Mouse (Mus musculus) lung, embryonic 16.5 days (tissue): ENCODE results near the gene Abat. TPM values are rescaled to one million over a fixed set of nuclear protein-coding genes. Genes with fewer than 3 reads are reported as not detected.
A peak's percentile ranks its signal among the peaks of the same experiment; 100 is the strongest.

ENCODE experiments used
- ATAC-seq: fragments of 200-750 bp; cut with Nextera tagmentation; 2 replicates; pipeline ENCODE4 v1.8.0; 2017; ENCODE audit warnings: low read depth, mild to moderate bottlenecking, moderate library complexity
- H3K27ac ChIP-seq: fragments of 300-500 bp; sonication (generic); 2 replicates; pipeline ENCODE4 v1.5.1; 2014; ENCODE audit warnings: mild to moderate bottlenecking, control low read depth, low read length
- H3K27me3 ChIP-seq: fragments of 300-500 bp; sonication (generic); 2 replicates; pipeline ENCODE4 v1.6.1; 2014; ENCODE audit warnings: low read depth, low read length, mixed read lengths; ENCODE audit not compliant: control insufficient read depth, insufficient read depth
- H3K36me3 ChIP-seq: fragments of 300-500 bp; sonication (generic); 2 replicates; pipeline ENCODE4 v1.6.1; 2014; ENCODE audit warnings: low read length; ENCODE audit not compliant: control insufficient read depth, insufficient read depth
- H3K4me1 ChIP-seq: fragments of 300-500 bp; sonication (generic); replicated peaks from 2 replicates; pipeline ENCODE4 v1.6.1; 2014; ENCODE audit warnings: low read length, mixed read lengths; ENCODE audit not compliant: control insufficient read depth, insufficient read depth
- H3K4me2 ChIP-seq: fragments of 300-500 bp; sonication (generic); 2 replicates; pipeline ENCODE4 v1.6.1; 2014; ENCODE audit warnings: low read depth, low read length, control low read depth
- H3K4me3 ChIP-seq: fragments of 300-500 bp; sonication (generic); 2 replicates; pipeline ENCODE4 v1.5.1; 2014; ENCODE audit warnings: mild to moderate bottlenecking, low read length, control low read depth
- H3K9ac ChIP-seq: fragments of 300-500 bp; sonication (generic); 2 replicates; pipeline ENCODE4 v1.6.1; 2014; ENCODE audit warnings: low read length, control low read depth
- H3K9me3 ChIP-seq: fragments of 300-500 bp; sonication (generic); 2 replicates; pipeline ENCODE4 v1.6.1; 2016; ENCODE audit warnings: low read length; ENCODE audit not compliant: control insufficient read depth
- WGBS: fragments of 180-500 bp; shearing (Covaris S2); extraction: QIAGEN DNeasy Blood & Tissue Kit; methylation state at CpG from one replicate; pipeline ENCODE4 v1.1.7; 2014; 5-methylcytosine and 5-hydroxymethylcytosine counted together
- polyA plus RNA-seq: library from polyadenylated mRNA; unstranded; fragments of >200 nt; fragmentation: Nextera tagmentation; extraction: Ambion mirVana; gene quantifications from 2 replicates; pipeline ENCODE4 v1.2.1, GENCODE M21; 2015

The Abat gene
- polyA plus RNA-seq, 1 experiment from 2014 or later: 19.6 TPM

GRCm38 (mm10) chr16:8630419-8630818, 117.2 kb downstream of the Abat start:
- H3K9me3 ChIP-seq: no peaks in the 10 kb centered on the region
- 0 out of 2 replicates have a peak, but pooled peaks cover 6% of the 10 kb centered on the region for H3K36me3 ChIP-seq
- no peak for ATAC-seq
- H3K9ac ChIP-seq: no peak overlapping the region
- H3K27ac ChIP-seq: no peak overlapping the region
- H3K4me1 ChIP-seq: no peaks in the 10 kb centered on the region
- H3K4me2 ChIP-seq: no peak overlapping the region
- no peak overlapping the region for H3K4me3 ChIP-seq
- H3K27me3 ChIP-seq: no peaks in the 10 kb centered on the region
- WGBS: 65% methylated on average over 2 of the region's 2 CpGs

DNA sequence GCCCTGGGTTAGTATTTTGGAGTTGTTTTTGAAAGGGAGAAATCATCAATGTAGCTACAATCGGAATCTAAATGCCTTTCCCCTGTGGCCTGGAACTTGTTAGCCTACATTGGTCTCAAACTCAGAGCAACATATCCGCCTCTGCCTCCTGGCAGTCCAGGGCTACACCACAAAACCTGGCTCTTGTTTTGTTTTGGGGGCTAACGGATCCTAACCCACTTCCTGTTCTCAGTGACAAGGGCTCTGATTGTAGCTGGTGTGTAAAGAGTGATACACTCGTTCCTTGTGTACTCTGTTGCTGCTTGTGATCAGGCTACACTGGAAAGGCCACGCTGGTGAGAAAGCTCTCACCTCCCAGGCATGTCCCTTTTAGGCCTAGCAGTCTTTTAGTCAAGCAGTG, 118.2 kb downstream of the Abat start:
- no peak overlapping the region for H3K27ac ChIP-seq
- WGBS: 86% methylated on average over 5 of the region's 5 CpGs
- H3K27me3 ChIP-seq: no peaks in the 10 kb centered on the region
- ATAC-seq: no peak
- H3K36me3 ChIP-seq: peaks cover 10% of the 10 kb centered on the region; the same call in 1 of the 2 replicates
- no peak overlapping the region for H3K4me3 ChIP-seq
- H3K4me2 ChIP-seq: no peak overlapping the region
- H3K9ac ChIP-seq: no peak overlapping the region
- peaks cover 5% of the 10 kb centered on the region for H3K4me1 ChIP-seq
- no peaks in the 10 kb centered on the region for H3K9me3 ChIP-seq

- peak overlapping the region; percentile 62 for H3K27ac ChIP-seq
- peaks cover 13% of the 10 kb centered on the region for H3K4me1 ChIP-seq
- peaks cover 12% of the 10 kb centered on the region; the same call in 1 of the 2 replicates for H3K36me3 ChIP-seq
- H3K4me3 ChIP-seq: peak overlapping the region; percentile 93
- WGBS: under 1% methylated on average over 13 of the region's 13 CpGs
- peak overlapping the region; percentile 93 for H3K9ac ChIP-seq
- no peaks in the 10 kb centered on the region for H3K9me3 ChIP-seq
- ATAC-seq: peak; percentile 51
- H3K4me2 ChIP-seq: peak overlapping the region; percentile 89
- H3K27me3 ChIP-seq: no peaks in the 10 kb centered on the region
These were observed 123.6 kb downstream of the Abat start for GRCm38 (mm10) chr16:8636867-8637216.

DNA sequence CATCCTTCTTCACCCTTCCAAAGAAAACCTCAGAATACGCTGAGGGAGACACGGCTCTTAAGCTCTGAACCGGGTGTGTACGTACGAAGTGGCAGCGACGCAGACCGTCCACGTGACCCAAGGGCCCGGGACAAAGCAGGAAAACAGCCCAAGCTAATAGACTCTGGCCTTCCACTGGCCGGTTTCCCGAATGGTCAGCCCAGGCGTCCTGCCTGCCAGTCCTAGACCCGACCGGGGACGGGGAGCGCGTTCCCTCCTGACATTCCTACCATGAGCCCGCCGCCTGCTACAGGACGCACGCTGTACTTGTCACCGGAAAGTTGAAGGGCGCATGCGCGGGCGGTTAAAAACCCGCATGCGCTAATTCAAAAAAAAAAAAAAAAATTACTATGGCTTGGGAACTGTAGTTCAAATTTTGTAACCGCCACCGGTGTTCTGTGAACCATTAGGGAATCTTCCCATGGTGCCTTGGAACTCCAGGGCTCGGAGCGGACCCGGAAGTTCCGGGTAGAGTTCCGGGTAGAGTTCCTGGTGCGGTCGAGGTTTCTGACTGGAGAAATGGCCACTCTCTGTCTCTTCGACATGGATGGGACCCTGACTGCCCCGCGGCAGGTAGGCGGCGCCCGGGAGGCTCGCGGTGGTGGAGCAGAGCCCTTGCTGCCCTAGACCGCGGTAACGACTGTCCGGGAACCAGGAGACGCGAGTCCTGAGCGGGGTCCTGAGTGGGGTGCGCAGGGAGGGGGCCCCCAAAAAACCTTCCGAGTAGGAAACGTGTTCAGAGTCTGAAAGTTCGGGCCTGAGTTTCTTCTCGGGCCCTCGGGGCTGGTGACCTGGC, 124.2 kb downstream of the Abat start, which contains the start of the genes Pmm2 and Tmem186:
Gene Pmm2, plus strand, starts transcription at position 458 of the 835 bp plus-strand sequence.
Gene Tmem186, minus strand, starts transcription at position 496 of the 835 bp plus-strand sequence.
- Histone ChIP-seq H3K27me3 (no peaks in the 10 kb centered on the region), H3K36me3 (peaks cover 12% of the 10 kb centered on the region; the same call in 1 of the 2 replicates), H3K9ac (peak within 1 kb of the TSS; percentile 93), H3K4me1 (peaks cover 13% of the 10 kb centered on the region), H3K9me3 (no peaks in the 10 kb centered on the region), H3K4me2 (peak within 1 kb of the TSS; percentile 89), H3K4me3 (peak within 1 kb of the TSS; percentile 93), H3K27ac (peak within 1 kb of the TSS; percentile 62)
- peak; percentile 93 for ATAC-seq
- WGBS: under 1% methylated on average over 59 of the region's 59 CpGs

DNA sequence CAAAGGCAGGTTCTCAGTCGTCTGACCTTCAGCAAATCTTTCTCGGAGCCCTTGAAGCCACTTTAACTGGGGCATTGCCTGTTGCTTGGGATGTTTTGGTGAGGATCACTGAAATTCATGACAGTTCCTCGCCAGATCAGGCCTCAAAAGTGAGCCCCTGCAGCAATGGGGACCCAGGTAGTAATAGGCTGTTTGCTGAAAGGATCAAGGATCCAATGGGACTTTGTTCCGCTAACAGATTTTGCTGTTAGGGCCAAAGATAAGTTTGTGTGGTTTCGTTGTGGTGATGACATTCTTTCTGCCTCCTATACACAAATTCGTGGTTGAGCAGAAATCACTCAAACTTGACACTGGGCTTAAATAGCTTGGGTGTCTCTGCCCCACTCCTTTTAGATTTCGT, 124.9 kb downstream of the Abat start:
- Histone ChIP-seq H3K9me3 (no peaks in the 10 kb centered on the region), H3K4me3 (peak overlapping the region; percentile 93), H3K4me2 (peak overlapping the region; percentile 89), H3K36me3 (peaks cover 14% of the 10 kb centered on the region), H3K27ac (peak overlapping the region; percentile 62), H3K27me3 (no peaks in the 10 kb centered on the region), H3K9ac (peak overlapping the region; percentile 93), H3K4me1 (peaks cover 13% of the 10 kb centered on the region)
- 24% methylated on average over 7 of the region's 7 CpGs for WGBS
- ATAC-seq: no peak

DNA sequence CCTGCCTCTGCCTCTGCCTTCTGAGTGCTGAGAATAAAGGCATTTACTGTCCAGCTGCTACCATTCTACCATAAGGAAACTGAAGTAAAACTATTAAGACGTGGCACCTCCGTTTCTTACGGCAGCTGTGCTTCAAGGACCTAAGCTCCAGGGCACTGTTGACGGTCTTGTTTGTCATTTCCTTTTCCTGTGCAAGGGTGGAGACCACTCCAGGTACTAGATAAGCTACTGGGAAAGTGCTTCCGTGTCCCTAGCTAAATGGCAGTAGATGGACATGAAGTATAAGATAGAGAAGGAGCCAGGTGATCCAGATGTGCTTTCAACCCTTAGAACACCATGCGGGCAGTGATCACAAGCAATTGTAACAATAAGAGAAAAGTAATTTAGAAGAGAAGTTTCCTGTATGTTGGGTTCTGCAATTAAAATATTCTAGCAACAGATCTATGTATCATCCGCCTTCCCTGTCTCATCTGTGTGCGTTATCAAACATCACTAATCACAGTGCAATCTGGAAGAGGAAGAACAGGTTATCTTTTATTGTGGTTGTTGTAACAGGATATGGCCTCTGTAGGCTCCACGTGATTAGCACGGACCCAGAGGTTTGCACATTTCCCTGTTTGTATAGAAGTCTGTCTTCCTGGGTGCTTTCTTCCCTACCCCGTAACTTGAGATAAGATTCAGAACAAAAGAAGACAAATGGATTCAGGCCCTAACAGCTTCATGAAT, 126.4 kb downstream of the Abat start:
- Histone ChIP-seq H3K4me2 (no peak overlapping the region), H3K27me3 (no peaks in the 10 kb centered on the region), H3K36me3 (peaks cover 21% of the 10 kb centered on the region), H3K9ac (no peak overlapping the region), H3K9me3 (no peaks in the 10 kb centered on the region), H3K27ac (no peak overlapping the region), H3K4me3 (no peak overlapping the region), H3K4me1 (peaks cover 13% of the 10 kb centered on the region)
- 69% methylated on average over 11 of the region's 11 CpGs for WGBS
- ATAC-seq: no peak

GRCm38 (mm10) chr16:8643855-8644254, 130.6 kb downstream of the Abat start:
- peaks cover 25% of the 10 kb centered on the region for H3K36me3 ChIP-seq
- ATAC-seq: peak; percentile 74
- no peak overlapping the region for H3K9ac ChIP-seq
- H3K4me3 ChIP-seq: no peak overlapping the region
- no peaks in the 10 kb centered on the region for H3K27me3 ChIP-seq
- no peaks in the 10 kb centered on the region for H3K4me1 ChIP-seq
- no peak overlapping the region for H3K4me2 ChIP-seq
- no peaks in the 10 kb centered on the region for H3K9me3 ChIP-seq
- H3K27ac ChIP-seq: no peak overlapping the region
- WGBS: 53% methylated on average over 2 of the region's 2 CpGs

GRCm38 (mm10) chr16:8645546-8645945, 132.3 kb downstream of the Abat start:
- no peaks in the 10 kb centered on the region for H3K4me1 ChIP-seq
- H3K36me3 ChIP-seq: peaks cover 32% of the 10 kb centered on the region
- 75% methylated on average over 6 of the region's 6 CpGs for WGBS
- H3K27me3 ChIP-seq: no peaks in the 10 kb centered on the region
- H3K9ac ChIP-seq: no peak overlapping the region
- no peak overlapping the region for H3K4me3 ChIP-seq
- H3K4me2 ChIP-seq: no peak overlapping the region
- no peak for ATAC-seq
- H3K9me3 ChIP-seq: no peaks in the 10 kb centered on the region
- H3K27ac ChIP-seq: no peak overlapping the region

DNA sequence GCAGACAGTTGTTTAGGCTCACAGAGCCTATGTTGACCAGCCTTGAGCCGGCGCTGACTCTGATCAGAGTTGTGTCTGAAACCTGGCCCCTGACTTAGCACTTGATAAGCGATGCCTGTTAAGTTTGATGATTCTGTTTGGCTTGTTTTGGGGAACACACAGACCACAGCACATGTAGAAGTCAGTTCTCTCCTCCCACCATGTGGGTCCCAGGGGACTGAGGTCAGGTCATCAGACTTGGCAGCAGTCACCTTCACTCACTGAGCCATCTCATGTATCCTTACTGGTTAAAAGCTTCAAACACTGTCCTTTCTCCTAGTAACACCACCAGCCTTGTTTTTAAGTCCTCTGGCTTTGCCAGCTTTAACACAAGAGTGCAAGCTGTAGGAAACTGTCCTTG, 136.8 kb downstream of the Abat start:
- 96% methylated on average over 3 of the region's 3 CpGs for WGBS
- Histone ChIP-seq H3K9ac (no peak overlapping the region), H3K9me3 (no peaks in the 10 kb centered on the region), H3K4me2 (no peak overlapping the region), H3K27ac (no peak overlapping the region), H3K36me3 (peaks cover 28% of the 10 kb centered on the region), H3K27me3 (no peaks in the 10 kb centered on the region), H3K4me3 (no peak overlapping the region), H3K4me1 (no peaks in the 10 kb centered on the region)
- no peak for ATAC-seq
